Mouse (Mus musculus) hindbrain, embryonic 11.5 days (tissue): ENCODE measurements around the gene Gja5. TPM values are rescaled to one million over a fixed set of nuclear protein-coding genes. Genes with fewer than 3 reads are reported as not detected.

Experiments
- ATAC-seq: fragments of 200-750 bp; cut with Nextera tagmentation; 2 replicates; pipeline ENCODE4 v1.8.0; 2017; ENCODE audit warnings: mild to moderate bottlenecking, moderate TSS enrichment, moderate library complexity; ENCODE audit not compliant: low FRiP score
- DNase-seq: peaks from one replicate; pipeline ENCODE4 v3.0.0-alpha.2; 2015; ENCODE audit warnings: low spot score
- H3K27ac ChIP-seq: fragments of 300-500 bp; sonication (generic); 2 replicates; pipeline ENCODE4 v1.5.1; 2014; ENCODE audit warnings: mild to moderate bottlenecking, low read depth, low read length
- H3K27me3 ChIP-seq: fragments of 300-500 bp; sonication (generic); 2 replicates; pipeline ENCODE4 v1.6.1; 2014; ENCODE audit warnings: mild to moderate bottlenecking, low read length, moderate library complexity, mixed read lengths; ENCODE audit not compliant: control insufficient read depth, insufficient read depth
- H3K36me3 ChIP-seq: fragments of 300-500 bp; sonication (generic); 2 replicates; pipeline ENCODE4 v1.6.1; 2014; ENCODE audit warnings: mild to moderate bottlenecking, low read length, moderate library complexity, mixed read lengths; ENCODE audit not compliant: control insufficient read depth, insufficient read depth
- H3K4me1 ChIP-seq: fragments of 300-500 bp; sonication (generic); replicated peaks from 2 replicates; pipeline ENCODE4 v1.6.1; 2014; ENCODE audit warnings: low read length, mixed read lengths; ENCODE audit not compliant: control insufficient read depth, insufficient read depth
- H3K4me2 ChIP-seq: fragments of 300-500 bp; sonication (generic); replicated peaks from 2 replicates; pipeline ENCODE4 v1.6.1; 2014; ENCODE audit warnings: mild to moderate bottlenecking, low read depth, low read length
- H3K4me3 ChIP-seq: fragments of 300-500 bp; sonication (generic); 2 replicates; pipeline ENCODE4 v1.5.1; 2014; ENCODE audit warnings: low read depth, low read length
- H3K9ac ChIP-seq: fragments of 300-500 bp; sonication (generic); 2 replicates; pipeline ENCODE4 v1.6.1; 2014; ENCODE audit warnings: low read depth, low read length
- H3K9me3 ChIP-seq: fragments of 300-500 bp; sonication (generic); 2 replicates; pipeline ENCODE4 v1.6.1; 2016; ENCODE audit warnings: low read length; ENCODE audit not compliant: control insufficient read depth
- WGBS: fragments of 180-500 bp; shearing (Covaris S2); extraction: QIAGEN DNeasy Blood & Tissue Kit; methylation state at CpG from one replicate; pipeline ENCODE4 v1.1.7; 2014; 5-methylcytosine and 5-hydroxymethylcytosine counted together
- polyA plus RNA-seq: library from polyadenylated mRNA; unstranded; fragments of >200 nt; fragmentation: Nextera tagmentation; extraction: Ambion mirVana; gene quantifications from 2 replicates; pipeline ENCODE4 v1.2.1, GENCODE M21; 2014

Gene Gja5
- polyA plus RNA-seq, 1 experiment from 2014 or later = 2.5 TPM

DNA sequence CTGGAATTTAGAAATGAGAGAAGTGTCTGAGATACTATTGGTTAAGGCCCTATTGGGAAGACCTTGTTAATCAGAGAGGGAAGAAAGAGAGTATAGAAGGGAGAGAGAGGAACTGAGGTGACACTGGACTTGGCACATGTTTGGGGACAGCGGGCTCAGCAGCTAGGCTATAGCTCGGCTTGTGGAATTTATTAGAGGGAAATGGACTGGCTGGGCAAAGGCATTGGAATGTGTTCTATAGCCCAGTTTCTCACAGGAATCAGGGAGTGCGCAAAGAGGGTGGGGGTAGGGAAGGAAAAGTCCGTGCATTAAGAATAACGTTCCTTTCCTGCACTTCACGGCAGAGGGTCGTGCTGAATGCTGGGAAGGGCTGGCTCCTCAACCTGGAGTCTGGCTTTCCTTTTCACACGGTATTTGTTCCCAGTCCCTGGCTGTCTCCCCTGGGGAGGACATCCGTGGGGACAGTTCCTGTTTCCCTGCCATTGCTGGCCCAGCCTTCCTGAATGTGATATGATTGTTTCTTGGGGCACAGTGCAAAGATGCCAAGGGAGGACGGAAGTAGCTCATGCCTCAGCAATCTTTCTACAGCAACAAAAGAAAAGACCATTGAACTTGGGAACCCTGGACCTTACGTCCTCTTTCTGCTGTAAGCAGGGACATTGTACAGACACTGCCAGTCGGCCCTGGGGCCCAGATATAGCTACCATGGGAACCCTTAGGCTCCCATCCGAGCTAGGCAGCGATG lies 49.2 kb downstream of the Gja5 start:
- no peaks in the 10 kb centered on the region for H3K9me3 ChIP-seq

DNA sequence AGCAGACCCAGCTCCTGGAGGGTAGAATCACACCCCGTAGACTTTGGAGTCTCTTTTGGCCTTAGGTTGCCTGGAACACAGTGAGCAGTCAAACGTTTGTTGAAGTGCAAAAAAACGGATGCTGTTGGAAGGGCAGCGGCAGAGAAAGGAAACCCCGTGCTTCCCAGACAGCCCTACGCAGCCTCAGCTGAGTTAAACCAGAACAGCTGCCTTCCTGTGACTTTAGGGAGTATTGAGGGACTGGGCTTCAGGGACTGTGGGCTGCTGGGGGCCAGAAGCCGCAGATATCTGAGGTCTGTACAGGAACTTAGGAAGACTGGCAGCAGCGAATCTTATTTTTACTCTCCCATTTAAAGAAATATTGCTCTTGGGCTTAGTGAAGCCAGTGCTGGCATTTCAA lies 56.1 kb downstream of the Gja5 start:
- Histone ChIP-seq H3K27ac (no peak overlapping the region), H3K9me3 (no peaks in the 10 kb centered on the region), H3K4me2 (no peak overlapping the region), H3K4me1 (no peaks in the 10 kb centered on the region), H3K9ac (no peak overlapping the region), H3K36me3 (no peaks in the 10 kb centered on the region), H3K4me3 (no peak overlapping the region), H3K27me3 (no peaks in the 10 kb centered on the region)
- 58% methylated on average over 8 of the region's 8 CpGs for WGBS
- ATAC-seq (no peak), DNase-seq (no peak)

More for the DNA sequence above, 49.2 kb downstream of the Gja5 start:
- DNase-seq (peak; percentile 6), ATAC-seq (no peak)
- Histone ChIP-seq H3K36me3 (no peaks in the 10 kb centered on the region), H3K9ac (no peak overlapping the region), H3K4me2 (no peak overlapping the region), H3K27ac (no peak overlapping the region), H3K4me3 (no peak overlapping the region), H3K27me3 (no peaks in the 10 kb centered on the region), H3K4me1 (no peaks in the 10 kb centered on the region)
- WGBS = 58% methylated on average over 14 of the region's 14 CpGs

GRCm38 (mm10) chr3:96963088-96964034 lies 58.9 kb downstream of the Gja5 start:
- no peak for ATAC-seq
- H3K4me3 ChIP-seq = no peak overlapping the region
- DNase-seq = peak; percentile 20
- H3K36me3 ChIP-seq = no peaks in the 10 kb centered on the region
- H3K27ac ChIP-seq = no peak overlapping the region
- H3K9me3 ChIP-seq = no peaks in the 10 kb centered on the region
- no peaks in the 10 kb centered on the region for H3K27me3 ChIP-seq
- no peak overlapping the region for H3K4me2 ChIP-seq
- H3K9ac ChIP-seq = no peak overlapping the region
- H3K4me1 ChIP-seq = no peaks in the 10 kb centered on the region
- 64% methylated on average over 12 of the region's 12 CpGs for WGBS

DNA sequence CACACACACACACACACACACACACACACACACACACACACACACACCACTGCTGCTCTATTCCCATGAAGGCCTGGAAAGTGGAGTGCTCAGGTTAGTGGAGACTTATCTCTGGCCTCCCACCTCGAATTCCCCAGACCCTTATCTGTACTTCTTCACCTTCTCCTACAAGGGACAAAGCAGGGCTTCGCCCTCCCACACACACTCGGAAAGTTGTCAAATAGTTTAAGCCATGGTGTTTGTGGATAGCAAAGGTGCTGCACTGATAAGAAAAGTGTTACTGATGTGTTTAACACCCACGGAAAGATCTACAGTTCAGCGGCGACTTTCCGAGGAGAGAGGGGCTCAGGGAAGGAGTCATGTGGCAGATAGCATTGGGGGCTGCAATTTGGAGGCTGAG lies 66.5 kb downstream of the Gja5 start:
- no peaks in the 10 kb centered on the region for H3K36me3 ChIP-seq
- H3K9me3 ChIP-seq = no peaks in the 10 kb centered on the region
- ATAC-seq = no peak
- H3K4me1 ChIP-seq = no peaks in the 10 kb centered on the region
- H3K27ac ChIP-seq = no peak overlapping the region
- DNase-seq = no peak
- no peaks in the 10 kb centered on the region for H3K27me3 ChIP-seq
- H3K4me2 ChIP-seq = no peak overlapping the region
- no peak overlapping the region for H3K9ac ChIP-seq
- no peak overlapping the region for H3K4me3 ChIP-seq
- WGBS = 59% methylated on average over 7 of the region's 7 CpGs

- Histone ChIP-seq H3K9ac (no peak overlapping the region), H3K4me1 (no peaks in the 10 kb centered on the region), H3K36me3 (no peaks in the 10 kb centered on the region), H3K4me3 (no peak overlapping the region), H3K27ac (no peak overlapping the region), H3K27me3 (no peaks in the 10 kb centered on the region), H3K9me3 (no peaks in the 10 kb centered on the region), H3K4me2 (no peak overlapping the region)
- ATAC-seq = no peak
- no peak for DNase-seq
- WGBS = 85% methylated on average over 7 of the region's 7 CpGs
Observed at GRCm38 (mm10) chr3:96974467-96974866, 70.0 kb downstream of the Gja5 start.

DNA sequence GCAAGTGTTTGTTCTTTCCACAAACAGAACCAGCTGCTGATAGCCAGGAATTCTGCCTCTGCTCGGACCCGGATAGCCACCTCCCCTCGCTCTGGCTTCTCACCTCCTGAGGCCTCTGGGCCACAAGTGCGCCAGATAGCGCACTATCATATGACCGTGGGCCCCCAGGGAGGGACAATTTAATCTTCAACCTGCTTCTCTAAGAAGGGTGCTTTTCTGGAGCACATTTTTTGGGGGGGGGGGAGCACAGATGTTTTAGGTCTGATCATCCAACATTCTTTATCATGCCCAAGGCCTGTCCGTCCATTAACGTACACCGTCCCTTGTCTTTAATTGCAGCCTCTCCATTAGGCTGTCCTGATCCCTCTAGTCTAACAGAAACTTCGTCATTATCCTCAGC lies 71.1 kb downstream of the Gja5 start:
- Histone ChIP-seq H3K9me3 (no peaks in the 10 kb centered on the region), H3K4me1 (no peaks in the 10 kb centered on the region), H3K27me3 (no peaks in the 10 kb centered on the region), H3K27ac (no peak overlapping the region), H3K4me2 (no peak overlapping the region), H3K9ac (no peak overlapping the region), H3K36me3 (no peaks in the 10 kb centered on the region), H3K4me3 (no peak overlapping the region)
- no peak for DNase-seq
- ATAC-seq = no peak
- 93% methylated on average over 10 of the region's 10 CpGs for WGBS

GRCm38 (mm10) chr3:96977507-96977906 lies 73.0 kb downstream of the Gja5 start:
- Histone ChIP-seq H3K4me1 (no peaks in the 10 kb centered on the region), H3K36me3 (no peaks in the 10 kb centered on the region), H3K27ac (no peak overlapping the region), H3K4me2 (no peak overlapping the region), H3K9me3 (no peaks in the 10 kb centered on the region), H3K27me3 (no peaks in the 10 kb centered on the region), H3K4me3 (no peak overlapping the region), H3K9ac (no peak overlapping the region)
- no peak for ATAC-seq
- WGBS = 95% methylated on average over 2 of the region's 2 CpGs
- no peak for DNase-seq

GRCm38 (mm10) chr3:96978469-96978868 lies 74.0 kb downstream of the Gja5 start:
- Histone ChIP-seq H3K4me2 (no peak overlapping the region), H3K36me3 (no peaks in the 10 kb centered on the region), H3K4me1 (no peaks in the 10 kb centered on the region), H3K4me3 (no peak overlapping the region), H3K27me3 (no peaks in the 10 kb centered on the region), H3K9ac (no peak overlapping the region), H3K27ac (no peak overlapping the region), H3K9me3 (no peaks in the 10 kb centered on the region)
- ATAC-seq = peak; percentile 19; the same call in 1 of the 2 replicates
- 65% methylated on average over 6 of the region's 6 CpGs for WGBS
- DNase-seq = peak; percentile 14
